Mouse (Mus musculus) left cerebral cortex, postnatal 25 days (tissue): Measurements from ENCODE around the gene Gm21983. TPM values are rescaled to one million over a fixed set of nuclear protein-coding genes. Genes with fewer than 3 reads are reported as not detected.

ENCODE experiments used
- DNase-seq, 2 experiments: peaks; one replicate each; pipeline ENCODE4 v3.0.0; 2022; ENCODE audit warnings: low spot score in 2 of 2, mixed read lengths in 1 of 2
- intact Hi-C: fragments of 180-260 bp; cut with DNase I; formaldehyde crosslinking; loops from one replicate; pipeline ENCODE4 v1.15.1; 2025
- total RNA-seq, 2 experiments: library from RNA; stranded (reverse); gene quantifications; 2 replicates each; pipeline ENCODE4 v1.2.3; 2021

Gm21983 gene
- not detected for total RNA-seq

- intact Hi-C loops, result no loop called here
- no peak for DNase-seq
Observed at GRCm38 (mm10) chr7:27180837-27181695, at the start of gene Gm21983, which contains the start of gene Mia. TSS of gene Gm21983 (minus strand) at chr7:27181086. TSS of gene Mia (minus strand) at chr7:27181157.

- intact Hi-C loops, result loop anchor here (2.0 to 5.0 kb wide), 2 partner anchors 32 to 62 kb away; partner anchors contain the start of genes Egln2 and Snrpa
- DNase-seq, result no peak
Observed at GRCm38 (mm10) chr7:27228865-27229264, 48.0 kb upstream of the Gm21983 start.

- intact Hi-C loops, result loop anchor here (2.0 to 5.0 kb wide), 2 partner anchors 32 to 61 kb away; partner anchors contain the start of genes Egln2 and Snrpa
- peak; percentile 93 to 95 for DNase-seq
Observed at GRCm38 (mm10) chr7:27228281-27228821, 47.5 kb upstream of the Gm21983 start, which contains the start of gene Itpkc. TSS of gene Itpkc (minus strand) at chr7:27228661.

- DNase-seq, result no peak
- intact Hi-C loops, result loop anchor here (2.0 to 5.0 kb wide), 2 partner anchors 31 to 60 kb away; partner anchors contain the start of genes Egln2 and Snrpa
Observed at GRCm38 (mm10) chr7:27227676-27228075, 46.8 kb upstream of the Gm21983 start.

GRCm38 (mm10) chr7:27227276-27227675, 46.4 kb upstream of the Gm21983 start:
- DNase-seq, result no peak
- intact Hi-C loops, result loop anchor here (5.0 kb wide), 1 partner anchor 60 kb away; the partner anchor contains the start of gene Egln2

- intact Hi-C loops, result loop anchor here (5.0 kb wide), 1 partner anchor 58 kb away; the partner anchor contains the start of gene Egln2
- peak in 1 of 2 experiments; percentile 70 for DNase-seq
Observed at GRCm38 (mm10) chr7:27224877-27225575, 44.1 kb upstream of the Gm21983 start.

GRCm38 (mm10) chr7:27222538-27222937, 41.7 kb upstream of the Gm21983 start:
- intact Hi-C loops, result no loop called here
- DNase-seq, result no peak

- intact Hi-C loops, result no loop called here
- DNase-seq, result no peak
Observed at GRCm38 (mm10) chr7:27221939-27222338, 41.1 kb upstream of the Gm21983 start.

- intact Hi-C loops, result no loop called here
- DNase-seq, result no peak
Observed at GRCm38 (mm10) chr7:27219937-27220336, 39.1 kb upstream of the Gm21983 start.

- DNase-seq, result no peak
- intact Hi-C loops, result no loop called here
Observed at GRCm38 (mm10) chr7:27218586-27218985, 37.7 kb upstream of the Gm21983 start.

GRCm38 (mm10) chr7:27212626-27213025, 31.7 kb upstream of the Gm21983 start:
- DNase-seq, result no peak
- intact Hi-C loops, result no loop called here

- no peak for DNase-seq
- intact Hi-C loops, result no loop called here
Observed at GRCm38 (mm10) chr7:27203730-27204449, 23.0 kb upstream of the Gm21983 start.

GRCm38 (mm10) chr7:27198779-27199178, 17.9 kb upstream of the Gm21983 start:
- intact Hi-C loops, result loop anchor here (5.0 kb wide), 1 partner anchor 59 kb away; the partner anchor contains the start of gene Numbl
- no peak for DNase-seq

GRCm38 (mm10) chr7:27198355-27198754, 17.5 kb upstream of the Gm21983 start:
- intact Hi-C loops, result loop anchor here (5.0 kb wide), 1 partner anchor 59 kb away; the partner anchor contains the start of gene Numbl

GRCm38 (mm10) chr7:27197634-27198033, 16.7 kb upstream of the Gm21983 start:
- intact Hi-C loops, result loop anchor here (2.0 to 5.0 kb wide), 2 partner anchors 31 to 60 kb away; partner anchors contain the start of genes Itpkc and Numbl
- no peak for DNase-seq

More at GRCm38 (mm10) chr7:27198355-27198754, 17.5 kb upstream of the Gm21983 start:
- DNase-seq, result no peak

- no peak for DNase-seq
- intact Hi-C loops, result loop anchor here (2.0 to 5.0 kb wide), 2 partner anchors 32 to 60 kb away; partner anchors contain the start of genes Itpkc and Numbl
Observed at GRCm38 (mm10) chr7:27197136-27197535, 16.2 kb upstream of the Gm21983 start.

- intact Hi-C loops, result loop anchor here (2.0 to 5.0 kb wide), 3 partner anchors 17 to 61 kb away; partner anchors contain the start of genes Itpkc, Numbl and Rab4b
- peak; percentile 97 to 100 for DNase-seq
Observed at GRCm38 (mm10) chr7:27195681-27196611, 15.1 kb upstream of the Gm21983 start, which contains the start of the genes BC024978 and Snrpa. TSS of gene BC024978 (plus strand) at chr7:27195781. TSS of gene Snrpa (minus strand) at chr7:27196271.
